Comparison of ENCODE assay signal across 11 mouse cellular contexts in genomic region chr10:94562188-94562587, GRCm38 (mm10).
DNase-seq lines count a peak whose midpoint lies in the region; ATAC-seq and TF ChIP-seq lines count a peak whose summit lies in the region.
"Had no signal": no experiment of that assay in that cellular context is flagged by ENCODE, and none has a peak within 500 bp of the region (broad histone marks: within the 10 kb centered on the region; RNA-seq: fewer than 3 reads in every experiment).

No protein-coding gene starts in this region.

- no peak overlapping the region for H3K27ac ChIP-seq in forebrain, postnatal 0 days (ENCODE audit: low read depth, low read length)
- H3K27ac ChIP-seq in forebrain, embryonic 11.5 days (ENCODE audit: low read depth, low read length): no peak overlapping the region
- no peak overlapping the region for H3K27ac ChIP-seq in midbrain, postnatal 0 days (ENCODE audit: low read depth, low read length)
- no peak overlapping the region for H3K27ac ChIP-seq in midbrain, embryonic 15.5 days
- H3K27ac ChIP-seq: embryonic facial prominence, embryonic 13.5 days; limb, embryonic 13.5 days; neural tube, embryonic 12.5 days had no signal

- H3K9ac ChIP-seq in forebrain, postnatal 0 days: no peak overlapping the region
- H3K9ac ChIP-seq in forebrain, embryonic 11.5 days (ENCODE audit: low read length): no peak overlapping the region
- H3K9ac ChIP-seq in midbrain, postnatal 0 days (replicated peaks; ENCODE audit: low read length, poor library complexity, severe bottlenecking): no peak overlapping the region
- H3K9ac ChIP-seq in midbrain, embryonic 15.5 days: no peak overlapping the region
- H3K9ac ChIP-seq: embryonic facial prominence, embryonic 13.5 days; limb, embryonic 13.5 days; neural tube, embryonic 12.5 days had no signal

- H3K4me1 ChIP-seq in forebrain, postnatal 0 days (ENCODE audit: insufficient read depth): no peaks in the 10 kb centered on the region
- no peaks in the 10 kb centered on the region for H3K4me1 ChIP-seq in forebrain, embryonic 11.5 days (replicated peaks; ENCODE audit: control insufficient read depth, insufficient read depth, low read length)
- no peaks in the 10 kb centered on the region for H3K4me1 ChIP-seq in midbrain, postnatal 0 days (ENCODE audit: insufficient read depth, low read length)
- H3K4me1 ChIP-seq in midbrain, embryonic 15.5 days: no peaks in the 10 kb centered on the region; the same call in 1 of the 2 replicates
- H3K4me1 ChIP-seq: neural tube, embryonic 12.5 days had no signal

- TF ChIP-seq CTCF in forebrain, postnatal 0 days (IDR thresholded peaks at IDR 0.05; ENCODE audit: low read depth): peak; percentile 53
- peak; percentile 56 for TF ChIP-seq CTCF in midbrain, postnatal 0 days (IDR thresholded peaks at IDR 0.05)

- no peaks in the 10 kb centered on the region for H3K27me3 ChIP-seq in forebrain, postnatal 0 days (ENCODE audit: insufficient read depth, low read length)
- no peaks in the 10 kb centered on the region for H3K27me3 ChIP-seq in forebrain, embryonic 11.5 days (ENCODE audit: control insufficient read depth, insufficient read depth, low read length)
- no peaks in the 10 kb centered on the region for H3K27me3 ChIP-seq in midbrain, postnatal 0 days (ENCODE audit: insufficient read depth, low read length)
- no peaks in the 10 kb centered on the region for H3K27me3 ChIP-seq in midbrain, embryonic 15.5 days (replicated peaks)
- H3K27me3 ChIP-seq: embryonic facial prominence, embryonic 13.5 days; limb, embryonic 13.5 days; neural tube, embryonic 12.5 days had no signal

- 33% methylated on average over 1 of the region's 1 CpGs for WGBS in forebrain, postnatal 0 days
- 21% methylated on average over 1 of the region's 1 CpGs for WGBS in forebrain, embryonic 11.5 days
- 14% methylated on average over 1 of the region's 1 CpGs for WGBS in midbrain, postnatal 0 days
- 15% methylated on average over 1 of the region's 1 CpGs for WGBS in midbrain, embryonic 15.5 days

- H3K4me2 ChIP-seq in forebrain, postnatal 0 days (ENCODE audit: low read depth): no peak overlapping the region
- no peak overlapping the region for H3K4me2 ChIP-seq in forebrain, embryonic 11.5 days (ENCODE audit: low read depth, low read length, severe bottlenecking)
- no peak overlapping the region for H3K4me2 ChIP-seq in midbrain, postnatal 0 days (ENCODE audit: low read depth, low read length, poor library complexity, severe bottlenecking)
- no peak overlapping the region for H3K4me2 ChIP-seq in midbrain, embryonic 15.5 days
- H3K4me2 ChIP-seq: embryonic facial prominence, embryonic 13.5 days; limb, embryonic 13.5 days; neural tube, embryonic 12.5 days had no signal

- ATAC-seq in forebrain, postnatal 0 days: no peak
- no peak for ATAC-seq in forebrain, embryonic 11.5 days (replicated peaks; ENCODE audit: low FRiP score)
- ATAC-seq in midbrain, postnatal 0 days (ENCODE audit: low FRiP score): no peak
- no peak for ATAC-seq in midbrain, embryonic 15.5 days (replicated peaks)

- H3K36me3 ChIP-seq in forebrain, postnatal 0 days (ENCODE audit: insufficient read depth): no peaks in the 10 kb centered on the region
- no peaks in the 10 kb centered on the region for H3K36me3 ChIP-seq in forebrain, embryonic 11.5 days (ENCODE audit: control insufficient read depth, insufficient read depth, low read length)
- H3K36me3 ChIP-seq in midbrain, postnatal 0 days (ENCODE audit: insufficient read depth, low read length): no peaks in the 10 kb centered on the region
- no peaks in the 10 kb centered on the region for H3K36me3 ChIP-seq in midbrain, embryonic 15.5 days (replicated peaks)
- H3K36me3 ChIP-seq: embryonic facial prominence, embryonic 13.5 days; limb, embryonic 13.5 days; neural tube, embryonic 12.5 days had no signal

- no peak overlapping the region for H3K4me3 ChIP-seq in forebrain, postnatal 0 days (ENCODE audit: low read depth, low read length)
- H3K4me3 ChIP-seq in forebrain, embryonic 11.5 days (ENCODE audit: low read depth, low read length): no peak overlapping the region
- no peak overlapping the region for H3K4me3 ChIP-seq in midbrain, postnatal 0 days (ENCODE audit: low read depth, low read length)
- H3K4me3 ChIP-seq in midbrain, embryonic 15.5 days: no peak overlapping the region
- H3K4me3 ChIP-seq: embryonic facial prominence, embryonic 13.5 days; limb, embryonic 13.5 days; neural tube, embryonic 12.5 days had no signal

- no peak for DNase-seq in forebrain, postnatal 0 days
- DNase-seq in forebrain, embryonic 11.5 days (ENCODE audit: low spot score): no peak
- DNase-seq in midbrain, postnatal 0 days (ENCODE audit: low spot score): no peak
- DNase-seq in induced T-regulatory cell, adult 2 months (ENCODE audit: low read depth): peak; percentile 61
- DNase-seq in thymus, postnatal 14 days: peak; percentile 79
- DNase-seq in left cerebral cortex, adult 8-10 months (ENCODE audit: low spot score in 2 of 2): no peak
- no peak for DNase-seq in heart, adult 11 months

- no peaks in the 10 kb centered on the region for H3K9me3 ChIP-seq in forebrain, postnatal 0 days (ENCODE audit: low read length)
- no peaks in the 10 kb centered on the region for H3K9me3 ChIP-seq in forebrain, embryonic 11.5 days (ENCODE audit: control insufficient read depth, low read length)
- H3K9me3 ChIP-seq in midbrain, postnatal 0 days (ENCODE audit: low read length): no peaks in the 10 kb centered on the region
- no peaks in the 10 kb centered on the region for H3K9me3 ChIP-seq in midbrain, embryonic 15.5 days
- H3K9me3 ChIP-seq: embryonic facial prominence, embryonic 13.5 days; limb, embryonic 13.5 days; neural tube, embryonic 12.5 days had no signal

Comparison
In these comparisons a context has a peak if more than half of its experiments do, and no peak if none do; other contexts are left out.
1. DNase-seq: peak in induced T-regulatory cell, adult 2 months (single experiment) and thymus, postnatal 14 days (single experiment); none in forebrain, postnatal 0 days (single experiment), forebrain, embryonic 11.5 days (single experiment), midbrain, postnatal 0 days (single experiment), left cerebral cortex, adult 8-10 months (0 of 2) and heart, adult 11 months (single experiment).